Mouse (Mus musculus): ENCODE results near the gene Dnmt3a.
A peak's percentile ranks its signal among the peaks of the same experiment; 100 is the strongest.
"Not testable (repeated sequence)": the region's sequence is repeated elsewhere in the genome, so short reads cannot be mapped to it uniquely, and the experiment has no call there.

The Dnmt3a gene

DNA sequence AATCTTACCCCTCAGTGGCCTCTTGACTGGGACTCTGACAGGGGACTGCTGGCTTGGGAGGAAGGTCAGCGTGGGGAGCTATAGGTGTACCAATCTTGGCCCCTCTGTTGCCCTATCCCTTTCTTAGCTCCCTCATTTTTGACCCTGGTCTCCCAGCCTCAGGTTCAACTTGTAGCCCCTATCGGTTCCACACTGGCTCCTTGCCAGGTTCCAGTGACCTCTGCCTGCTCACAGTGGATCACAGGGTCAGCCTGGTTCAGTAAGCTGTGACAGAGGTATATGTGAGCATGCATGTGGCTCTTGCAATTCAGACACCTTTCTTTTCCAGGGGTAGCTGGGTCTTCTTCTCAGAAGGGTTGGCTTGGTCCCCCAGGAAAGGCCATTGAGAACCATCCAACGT, 110.0 kb downstream of the Dnmt3a start:
- DNase-seq (ENCODE audit: low read depth, low spot score) = no peak

DNA sequence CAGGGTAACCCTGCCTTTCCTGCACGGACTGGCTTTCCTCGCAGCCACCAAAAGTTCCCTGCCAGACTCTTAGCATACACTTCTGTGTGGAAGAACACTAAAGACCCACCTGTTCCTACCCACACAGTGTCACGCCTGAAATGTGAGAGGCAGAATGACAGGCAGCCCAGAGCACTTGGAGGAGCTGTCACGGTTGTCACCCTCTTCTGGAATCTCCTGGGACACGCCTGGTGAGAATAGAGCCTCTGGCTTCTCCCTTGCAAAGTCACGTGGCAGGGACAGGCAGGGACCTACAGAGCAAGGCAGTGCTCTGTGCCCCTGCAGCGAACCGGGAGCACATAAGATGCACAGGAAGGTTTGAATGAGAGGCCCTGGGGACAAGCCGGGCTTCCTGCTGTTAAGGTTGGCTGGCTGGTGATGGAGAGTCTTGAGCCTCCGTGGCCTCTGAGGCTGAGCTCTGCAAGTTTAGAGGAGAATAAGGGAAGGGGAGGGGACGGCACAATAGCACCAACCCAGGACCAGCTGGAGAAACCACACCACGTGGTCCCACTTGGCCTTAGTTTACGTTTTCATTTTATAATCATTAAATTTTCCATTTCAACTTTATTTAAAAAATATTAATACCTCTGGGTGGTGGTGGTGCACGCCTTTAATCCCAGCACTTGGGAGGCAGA, 112.0 kb downstream of the Dnmt3a start:
- no peak for DNase-seq (ENCODE audit: low read depth, low spot score)

DNA sequence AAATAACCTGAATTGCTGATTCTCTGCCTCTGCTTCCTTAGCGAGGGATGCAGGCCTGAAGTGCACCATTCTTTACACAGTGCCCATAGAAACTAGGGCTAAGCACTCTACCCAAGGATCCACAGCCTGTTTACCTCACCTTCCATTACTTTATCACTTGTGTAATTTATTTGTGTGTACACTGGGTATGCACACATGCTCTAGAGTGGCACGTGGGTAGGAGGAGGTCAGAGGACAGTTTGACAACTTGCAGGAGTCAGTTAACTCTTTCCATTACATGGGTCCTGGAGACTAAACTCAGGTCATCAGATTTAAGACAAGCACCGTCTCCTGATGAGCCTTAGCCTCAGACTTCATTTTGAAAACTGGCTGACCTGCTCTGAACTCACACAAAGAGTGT, 112.8 kb downstream of the Dnmt3a start:
- no peak for DNase-seq (ENCODE audit: low read depth, low spot score)

DNA sequence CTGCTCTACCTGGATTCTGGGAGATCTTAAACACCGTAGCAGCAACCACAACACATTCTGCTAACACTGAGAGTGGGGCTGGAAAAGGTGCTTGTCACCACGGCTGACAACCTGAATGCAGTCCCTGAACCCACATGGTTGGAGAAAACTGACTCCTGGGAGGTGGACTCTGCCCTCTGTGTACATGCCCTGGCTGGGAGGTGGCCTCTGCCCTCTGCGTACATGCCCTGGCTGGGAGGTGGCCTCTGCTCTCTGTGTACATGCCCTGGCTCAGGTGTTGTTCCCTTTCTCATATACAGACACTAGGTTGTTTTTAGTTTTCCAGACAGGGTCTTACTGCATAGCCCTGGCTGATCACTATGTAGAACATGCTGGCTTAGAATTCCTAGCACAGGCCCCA, 113.6 kb downstream of the Dnmt3a start:
- DNase-seq (ENCODE audit: low read depth, low spot score) = no peak

DNA sequence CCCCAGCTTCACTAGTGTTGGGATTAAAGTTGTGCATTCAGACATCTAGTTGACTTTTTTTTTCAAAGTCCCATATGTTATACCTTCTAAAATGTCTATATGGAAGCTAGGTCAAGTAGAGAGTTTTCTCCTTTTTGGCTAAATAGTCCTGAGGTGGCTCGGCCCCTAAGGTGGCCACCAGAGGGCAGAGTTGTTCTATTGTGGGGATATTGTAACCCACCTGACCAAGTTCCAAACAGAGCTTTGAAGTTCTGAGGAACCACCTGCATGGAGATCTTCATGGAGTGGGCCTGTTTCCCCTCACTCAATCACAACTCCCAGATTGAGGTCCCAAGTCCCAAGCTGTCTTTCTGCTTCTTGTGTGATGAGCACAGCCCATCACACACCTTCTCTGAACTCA, 120.3 kb downstream of the Dnmt3a start:
- peak; percentile 75 for DNase-seq (ENCODE audit: low read depth, low spot score)

DNA sequence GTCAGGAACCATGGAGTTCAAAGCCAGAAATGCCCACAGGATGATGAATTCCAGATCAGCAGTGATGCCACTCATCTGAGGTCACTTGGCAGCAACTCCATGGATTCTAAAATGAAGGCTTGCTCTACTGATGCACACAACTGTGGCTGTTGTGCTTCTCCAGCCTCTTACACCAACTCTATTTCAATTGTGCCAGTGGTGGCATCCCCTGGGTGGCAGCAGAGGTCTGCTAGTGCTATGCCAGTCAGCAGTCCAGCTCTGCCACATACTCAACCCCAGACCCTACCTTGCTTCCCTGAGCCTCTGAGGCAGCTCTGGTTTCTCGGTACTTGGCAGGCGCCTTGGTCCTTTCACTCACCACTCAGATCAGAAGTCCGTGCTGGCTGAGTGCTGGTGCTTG, 123.0 kb downstream of the Dnmt3a start:
- DNase-seq (ENCODE audit: low read depth, low spot score) = no peak

DNA sequence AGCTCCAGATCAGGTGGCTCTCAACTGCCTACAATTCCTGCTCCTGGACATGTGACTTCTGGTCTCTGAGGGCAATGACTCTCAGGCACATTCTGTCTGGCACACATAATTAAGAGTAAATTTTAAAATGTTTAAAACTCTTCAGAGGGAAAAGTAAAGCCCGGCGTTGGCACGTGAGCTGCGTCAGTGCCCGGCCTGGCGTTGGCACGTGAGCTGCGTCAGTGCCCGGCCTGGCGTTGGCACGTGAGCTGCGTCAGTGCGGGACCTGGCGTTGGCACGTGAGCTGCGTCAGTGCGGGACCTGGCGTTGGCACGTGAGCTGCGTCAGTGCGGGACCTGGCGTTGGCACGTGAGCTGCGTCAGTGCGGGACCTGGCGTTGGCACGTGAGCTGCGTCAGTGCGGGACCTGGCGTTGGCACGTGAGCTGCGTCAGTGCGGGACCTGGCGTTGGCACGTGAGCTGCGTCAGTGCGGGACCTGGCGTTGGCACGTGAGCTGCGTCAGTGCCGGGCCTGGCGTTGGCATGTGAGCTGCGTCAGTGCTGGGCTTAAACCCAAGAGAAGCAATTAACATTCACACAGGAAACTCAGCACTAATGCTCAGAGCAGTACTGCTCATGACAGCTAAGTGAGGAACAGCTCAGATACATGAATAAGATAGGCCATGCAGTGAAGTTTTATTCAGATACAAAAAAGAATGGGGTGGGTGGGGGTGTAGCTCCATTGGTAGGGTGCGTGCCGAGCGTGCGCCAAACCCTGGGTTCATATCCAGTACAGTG, 124.5 kb downstream of the Dnmt3a start:
- DNase-seq (ENCODE audit: low read depth, low spot score) = not testable (repeated sequence)

DNA sequence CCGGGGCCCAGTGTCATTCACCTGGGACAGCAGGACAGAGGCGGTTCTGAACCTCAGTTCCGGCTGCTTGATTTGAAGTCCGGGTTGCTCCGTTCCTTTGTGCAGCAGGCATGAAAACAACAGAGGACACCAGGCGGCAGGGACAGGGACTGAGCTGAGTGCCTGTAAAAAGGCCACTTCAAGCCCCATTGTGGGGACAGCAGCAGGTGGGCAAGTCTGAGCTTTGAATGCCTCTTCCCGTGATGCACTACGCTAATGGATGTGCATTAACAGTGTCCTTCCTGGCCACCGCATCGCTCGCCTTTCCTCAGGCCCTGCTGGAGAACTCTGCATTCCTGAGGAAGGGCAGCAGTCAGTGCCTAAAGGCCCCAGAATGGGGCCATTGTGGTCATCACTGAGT, 136.2 kb downstream of the Dnmt3a start:
- DNase-seq (ENCODE audit: low read depth, low spot score) = no peak

DNA sequence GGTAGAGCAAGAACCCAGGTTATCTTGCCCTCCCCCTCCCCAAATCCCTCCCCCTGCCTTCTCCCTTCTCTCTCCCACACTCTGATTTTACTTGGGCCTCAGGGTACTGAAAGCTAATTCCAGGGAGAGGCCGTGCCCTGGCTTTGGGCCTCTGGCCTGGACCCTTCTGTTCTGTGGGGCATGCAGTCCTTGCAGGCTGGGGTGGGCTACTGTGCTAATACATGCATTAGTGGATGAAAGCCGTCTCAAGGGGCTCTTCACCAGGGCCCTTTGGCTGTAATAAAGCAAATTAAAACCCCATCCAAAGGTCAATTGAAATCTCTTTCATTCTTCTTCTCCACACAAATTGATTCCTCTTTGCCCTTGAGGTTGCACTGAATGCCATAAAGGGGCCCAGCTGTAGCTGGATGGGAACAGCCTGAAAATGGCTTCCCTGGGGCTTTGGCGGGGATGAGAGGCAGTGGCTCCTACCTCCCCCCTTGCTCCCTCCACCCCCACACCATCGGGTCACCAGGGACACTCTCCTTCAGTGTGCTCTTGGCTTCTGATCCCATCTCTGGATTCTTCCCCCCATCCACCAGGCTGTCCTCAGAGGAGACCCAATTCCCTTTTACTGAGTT, 138.8 kb downstream of the Dnmt3a start:
- DNase-seq (ENCODE audit: low read depth, low spot score) = no peak

DNA sequence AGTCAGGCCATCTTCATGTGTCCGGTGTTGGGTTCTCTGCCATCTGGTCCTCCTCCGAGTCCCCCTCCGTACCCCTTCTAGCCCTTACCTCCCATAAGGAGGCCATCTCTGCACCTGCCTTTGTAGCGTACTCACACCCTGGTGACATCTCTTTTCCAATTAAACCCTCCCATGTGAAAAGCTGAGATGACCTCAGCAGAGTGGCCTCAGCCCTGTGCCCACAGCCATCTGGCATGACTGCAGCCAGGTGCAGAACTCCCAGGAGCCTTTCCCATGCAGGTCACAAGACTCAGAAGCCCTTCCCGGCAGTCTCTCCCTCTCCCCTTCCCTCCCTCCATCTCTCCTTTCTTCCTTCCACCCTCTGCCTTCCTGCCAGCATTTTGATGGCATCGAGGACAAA, 141.7 kb downstream of the Dnmt3a start:
- DNase-seq (ENCODE audit: low read depth, low spot score) = no peak

DNA sequence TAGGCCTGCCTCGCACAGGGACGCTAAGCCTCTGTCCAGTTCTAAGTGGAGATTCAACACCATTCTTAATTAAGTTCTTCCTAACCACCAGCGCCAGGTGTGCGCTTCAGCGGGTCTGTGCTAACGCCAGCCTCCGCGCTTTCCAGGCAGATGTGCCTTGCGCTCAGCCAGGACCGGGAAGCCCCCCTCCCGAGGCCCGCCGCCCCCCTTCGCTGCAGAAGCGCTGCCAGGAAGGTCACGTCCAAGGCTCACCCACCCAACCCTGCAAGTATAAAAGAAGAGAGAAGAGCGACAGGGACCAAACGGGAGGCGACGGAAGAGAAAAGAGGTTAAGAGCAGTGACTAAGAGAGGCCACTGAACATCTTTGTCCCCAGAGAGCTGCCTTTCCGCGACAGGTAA, 148.8 kb downstream of the Dnmt3a start, which contains the start of gene Pomc:
TSS of gene Pomc (plus strand) at position 301 of the 400 bp plus-strand sequence.
- DNase-seq (ENCODE audit: low read depth, low spot score) = no peak

DNA sequence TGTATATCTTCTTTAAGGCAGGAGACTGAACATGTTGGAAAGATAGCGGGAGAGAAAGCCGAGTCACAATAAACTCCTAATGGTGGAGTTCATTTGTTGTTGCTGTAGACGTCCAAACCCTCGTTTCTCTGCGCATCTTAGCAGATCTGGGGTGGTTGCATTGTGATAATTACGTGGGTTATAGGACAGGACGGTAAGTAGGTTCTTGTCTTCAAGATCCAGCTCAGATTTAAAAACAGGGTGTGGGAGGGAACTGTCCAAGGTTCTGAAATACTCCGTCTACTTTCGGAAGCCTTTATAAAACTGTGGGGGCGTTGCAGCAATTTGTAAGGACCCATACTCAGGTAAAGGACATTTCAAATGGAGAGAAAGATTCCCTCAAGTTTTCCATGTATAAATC, 149.6 kb downstream of the Dnmt3a start:
- DNase-seq (ENCODE audit: low read depth, low spot score) = peak; percentile 68

DNA sequence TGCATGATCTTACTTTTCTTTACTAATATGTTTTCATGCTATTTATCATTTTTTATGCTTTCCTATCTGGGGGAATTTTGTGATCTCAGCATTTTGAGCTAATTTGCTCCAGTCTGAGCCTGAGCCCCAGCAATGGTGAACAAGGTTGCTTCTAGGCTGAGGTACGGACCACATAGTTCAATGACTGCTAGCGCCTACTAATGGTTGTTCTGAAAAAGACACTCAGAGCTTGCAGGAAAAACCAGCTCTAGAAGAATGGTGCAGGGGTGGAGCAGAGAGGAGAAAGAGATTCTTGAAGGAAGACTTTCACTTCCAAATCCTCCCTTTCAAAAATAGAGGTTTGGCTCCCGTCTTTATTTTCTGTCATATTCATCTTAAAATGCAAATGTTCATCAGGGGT, 150.5 kb downstream of the Dnmt3a start:
- peak; percentile 47 for DNase-seq (ENCODE audit: low read depth, low spot score)

DNA sequence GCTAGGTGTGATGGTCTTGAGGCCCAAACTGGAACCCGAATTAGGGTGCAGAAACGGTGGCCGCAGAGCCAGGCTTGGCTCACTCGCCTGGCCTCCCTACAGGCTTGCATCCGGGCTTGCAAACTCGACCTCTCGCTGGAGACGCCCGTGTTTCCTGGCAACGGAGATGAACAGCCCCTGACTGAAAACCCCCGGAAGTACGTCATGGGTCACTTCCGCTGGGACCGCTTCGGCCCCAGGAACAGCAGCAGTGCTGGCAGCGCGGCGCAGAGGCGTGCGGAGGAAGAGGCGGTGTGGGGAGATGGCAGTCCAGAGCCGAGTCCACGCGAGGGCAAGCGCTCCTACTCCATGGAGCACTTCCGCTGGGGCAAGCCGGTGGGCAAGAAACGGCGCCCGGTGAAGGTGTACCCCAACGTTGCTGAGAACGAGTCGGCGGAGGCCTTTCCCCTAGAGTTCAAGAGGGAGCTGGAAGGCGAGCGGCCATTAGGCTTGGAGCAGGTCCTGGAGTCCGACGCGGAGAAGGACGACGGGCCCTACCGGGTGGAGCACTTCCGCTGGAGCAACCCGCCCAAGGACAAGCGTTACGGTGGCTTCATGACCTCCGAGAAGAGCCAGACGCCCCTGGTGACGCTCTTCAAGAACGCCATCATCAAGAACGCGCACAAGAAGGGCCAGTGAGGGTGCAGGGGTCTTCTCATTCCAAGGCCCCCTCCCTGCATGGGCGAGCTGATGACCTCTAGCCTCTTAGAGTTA, 154.2 kb downstream of the Dnmt3a start:
- DNase-seq (ENCODE audit: low read depth, low spot score) = peak; percentile 90

DNA sequence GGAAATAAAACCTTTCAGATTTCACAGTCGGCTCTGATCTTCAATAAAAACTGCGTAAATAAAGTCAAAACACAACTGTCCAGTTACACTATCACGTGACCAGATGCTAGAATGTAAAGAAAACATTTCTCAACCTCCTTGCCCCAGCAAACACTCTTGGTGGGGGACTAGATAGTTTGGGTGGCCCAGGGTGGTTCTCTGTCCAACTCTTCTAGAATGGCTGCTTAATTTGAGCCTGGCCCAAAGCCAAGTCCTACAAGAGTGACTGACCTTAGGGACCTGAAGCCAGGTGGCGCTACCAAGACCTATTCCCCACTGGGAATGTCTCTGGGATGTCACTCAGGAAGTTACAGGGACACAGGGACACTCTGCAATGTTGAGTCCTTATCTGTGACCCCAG, 154.7 kb downstream of the Dnmt3a start:
- DNase-seq (ENCODE audit: low read depth, low spot score) = no peak

Data from CD4-positive, CD25-positive, alpha-beta regulatory T cell, adult 2 months (primary cell).